Mouse (Mus musculus): ENCODE measurements around the gene Tcf23.

DNA sequence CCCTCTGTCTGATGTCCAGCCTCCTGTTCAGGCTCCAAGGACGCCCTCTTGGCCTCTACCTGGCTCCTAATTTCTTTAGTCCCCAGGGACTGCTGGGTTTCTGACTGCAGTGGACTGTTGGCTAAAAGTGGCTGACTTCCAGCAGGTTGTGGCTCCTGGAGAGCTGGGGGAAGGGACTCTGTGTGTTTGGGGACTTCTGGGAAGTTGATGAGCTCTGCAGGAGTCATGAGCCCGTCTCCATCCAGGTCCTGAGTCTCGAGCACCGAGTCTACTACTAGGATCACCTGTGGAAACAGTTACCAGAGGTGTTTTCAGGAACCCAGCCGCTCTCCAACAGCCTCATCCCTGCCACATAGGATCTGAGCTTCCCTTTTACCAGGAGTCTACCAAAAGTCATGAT, 34.8 kb upstream of the Tcf23 start:
- TF ChIP-seq CTCF (IDR thresholded peaks at IDR 0.05; ENCODE audit: low read depth, low read length) (no peak), POLR2A (IDR thresholded peaks at IDR 0.05; ENCODE audit: extremely low read depth, insufficient read depth, low read length) (no peak)
